Mouse (Mus musculus) liver, embryonic 14.5 days (tissue): ENCODE results near the gene Cacna1c.
A peak's percentile ranks its signal among the peaks of the same experiment; 100 is the strongest.

ENCODE experiments used
- CTCF ChIP-seq: IDR thresholded peaks from 2 replicates; pipeline ENCODE4 v1.5.1; 2016; ENCODE audit warnings: antibody characterized with exemption, low read depth, control low read depth
- EP300 ChIP-seq: IDR thresholded peaks from 2 replicates; pipeline ENCODE4 v1.6.1; 2016; ENCODE audit warnings: antibody characterized with exemption, low read depth

DNA sequence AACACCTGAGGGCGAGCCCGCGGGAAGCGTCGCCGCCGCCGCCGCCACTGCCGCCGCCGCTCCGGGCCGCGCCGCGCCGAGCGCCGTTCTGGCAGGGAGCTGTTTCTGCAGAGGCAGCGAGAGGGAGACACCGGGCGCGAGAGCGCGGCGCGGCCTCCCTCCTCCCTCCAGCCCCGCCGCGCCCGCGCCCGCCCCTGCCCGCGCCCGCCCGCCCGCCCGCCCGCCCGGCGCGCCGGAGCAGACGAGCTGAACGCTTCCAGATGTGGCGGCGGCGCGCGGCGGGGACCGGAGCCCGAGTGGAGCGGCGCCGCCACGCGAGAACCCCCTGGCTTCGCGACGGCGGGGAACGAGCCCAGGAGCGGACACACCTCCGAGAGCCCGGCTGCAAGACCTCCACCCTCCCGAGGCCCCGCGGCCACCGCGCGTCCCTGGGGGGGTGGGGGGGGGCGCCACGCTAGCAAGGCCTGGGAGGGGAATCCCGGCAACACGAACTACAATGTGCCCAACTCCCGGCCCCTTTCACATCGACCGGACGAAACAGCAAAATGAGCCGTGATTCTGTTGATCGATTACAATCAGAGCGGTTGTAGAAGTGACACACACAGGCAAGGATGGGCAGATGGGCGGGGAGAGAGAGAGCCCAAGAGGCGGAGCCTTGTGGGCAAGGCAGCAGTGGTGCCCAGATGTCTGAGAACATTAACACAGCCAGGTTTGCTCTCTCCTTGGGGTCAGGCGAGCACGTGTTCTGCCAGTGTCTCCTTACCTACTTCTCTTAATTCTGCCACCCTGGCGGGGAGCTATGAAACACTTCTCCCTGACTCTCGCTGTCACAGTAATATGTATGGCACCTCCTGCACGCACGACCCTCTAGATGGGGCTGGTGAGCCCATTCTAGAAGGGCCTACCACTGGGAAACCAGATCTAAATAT is 87.5 kb downstream of the Cacna1c start:
- TF ChIP-seq CTCF (peak; percentile 50), EP300 (no peak)
